Mouse (Mus musculus) frontal cortex, postnatal 36 days (tissue): Measurements from ENCODE around the gene Olfr368.

ENCODE experiments used
- DNase-seq, 2 experiments: peaks; one replicate each; pipeline ENCODE4 v3.0.0; 2022; ENCODE audit warnings: low spot score in 2 of 2

Olfr368 gene

DNA sequence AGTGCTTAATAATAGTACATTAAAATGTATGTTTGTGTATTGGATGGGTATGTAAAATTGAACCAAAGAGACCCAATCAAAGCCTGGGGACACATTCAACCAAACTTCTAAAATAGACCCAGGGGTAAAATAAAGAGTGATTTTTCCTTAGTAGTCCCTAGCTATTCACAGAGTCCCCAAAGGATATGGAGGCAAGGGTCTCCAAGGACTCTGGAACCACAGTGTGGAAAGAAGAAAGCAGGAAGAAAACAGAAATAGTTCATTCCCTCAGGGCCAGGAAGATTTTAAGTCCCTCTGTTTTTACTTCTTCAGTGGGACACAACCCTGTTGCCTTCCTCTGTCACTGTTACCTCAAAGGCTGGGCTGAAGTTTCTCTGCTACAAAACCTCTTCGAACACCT lies at the start of gene Olfr368:
Gene Olfr368 (plus strand): TSS at position 301 of the 400 bp plus-strand sequence.
- no peak for DNase-seq

- no peak for DNase-seq
Measured at GRCm38 (mm10) chr2:37333321-37333720, 7.0 kb downstream of the Olfr368 start.

DNA sequence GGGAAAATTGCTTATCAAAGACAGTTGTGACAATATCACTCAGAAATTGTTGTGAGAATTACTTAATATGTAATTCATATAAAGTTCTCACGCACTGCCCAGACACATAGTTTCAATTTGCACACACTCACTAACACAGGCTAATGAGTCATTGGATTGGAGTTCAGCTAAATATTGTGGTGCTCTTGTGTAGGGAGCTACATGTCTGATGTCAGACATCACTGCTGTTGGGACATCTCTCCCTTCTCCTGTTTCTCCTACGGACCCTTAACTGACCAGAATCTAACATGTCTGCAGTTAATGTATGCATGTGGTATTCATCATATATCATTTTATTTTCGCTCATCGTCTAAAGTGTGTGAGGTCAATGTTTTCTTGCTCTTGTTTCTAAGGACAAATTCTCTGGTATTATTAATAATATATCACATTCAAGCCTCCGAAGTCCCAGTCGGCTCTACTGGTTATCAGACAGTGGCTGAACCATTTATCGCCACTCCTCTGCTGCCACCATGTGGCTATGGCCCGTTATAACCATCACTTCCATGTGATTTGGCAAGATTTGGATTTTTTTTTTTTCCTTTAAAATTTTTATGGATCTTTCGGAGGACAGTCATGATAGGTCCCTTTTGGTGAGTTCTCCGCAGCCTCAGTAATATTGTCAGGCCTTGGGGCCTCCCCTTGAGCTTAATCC lies 12.3 kb downstream of the Olfr368 start:
- peak; percentile 37 to 54 for DNase-seq

DNA sequence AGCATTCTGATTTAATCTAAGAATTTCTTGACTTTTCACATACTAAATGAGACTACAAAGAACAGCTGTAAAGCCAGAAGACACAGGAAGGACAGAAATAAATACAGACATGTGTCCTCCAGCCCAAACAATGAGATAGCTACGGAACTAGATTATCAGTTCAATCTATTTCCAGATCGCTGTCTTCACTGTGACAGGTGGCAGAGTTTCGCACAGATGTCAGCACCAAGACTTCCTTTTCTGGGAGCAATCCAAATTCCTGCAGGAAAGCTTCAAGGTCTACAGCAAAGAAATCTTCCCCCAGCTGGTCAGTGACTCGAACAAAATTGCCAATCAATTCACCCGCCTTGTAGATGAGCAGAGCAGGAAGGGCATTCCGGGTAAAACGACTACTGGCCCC lies 25.4 kb downstream of the Olfr368 start:
- DNase-seq: peak; percentile 44 to 74

DNA sequence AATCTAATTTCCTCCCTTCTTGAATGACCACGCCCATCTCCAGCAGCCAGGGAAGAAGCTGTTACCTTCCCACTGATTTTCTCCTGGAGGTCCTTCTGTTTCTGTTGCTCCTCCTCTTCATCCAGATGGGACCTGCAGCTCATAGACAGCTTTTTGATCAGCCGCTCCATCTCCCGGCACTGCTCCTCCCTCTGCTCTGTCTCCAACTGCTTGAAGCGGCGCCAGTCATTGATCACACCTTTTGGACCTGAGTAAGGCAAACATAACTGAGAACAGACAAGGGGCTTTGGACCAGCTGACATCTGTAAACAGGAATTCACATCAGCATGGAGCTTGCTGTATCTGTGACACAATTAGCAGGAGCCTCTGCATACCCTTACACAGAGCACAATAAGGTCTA lies 29.3 kb downstream of the Olfr368 start:
- DNase-seq: no peak

- DNase-seq: peak; percentile 87 to 94
Measured at GRCm38 (mm10) chr2:37358633-37359540, 32.6 kb downstream of the Olfr368 start, which contains the start of gene Pdcl. Gene Pdcl, minus strand, starts transcription at chr2:37359332.

GRCm38 (mm10) chr2:37359908-37360307 lies 33.6 kb downstream of the Olfr368 start:
- no peak for DNase-seq

GRCm38 (mm10) chr2:37370651-37371050 lies 44.3 kb downstream of the Olfr368 start:
- DNase-seq: no peak

DNA sequence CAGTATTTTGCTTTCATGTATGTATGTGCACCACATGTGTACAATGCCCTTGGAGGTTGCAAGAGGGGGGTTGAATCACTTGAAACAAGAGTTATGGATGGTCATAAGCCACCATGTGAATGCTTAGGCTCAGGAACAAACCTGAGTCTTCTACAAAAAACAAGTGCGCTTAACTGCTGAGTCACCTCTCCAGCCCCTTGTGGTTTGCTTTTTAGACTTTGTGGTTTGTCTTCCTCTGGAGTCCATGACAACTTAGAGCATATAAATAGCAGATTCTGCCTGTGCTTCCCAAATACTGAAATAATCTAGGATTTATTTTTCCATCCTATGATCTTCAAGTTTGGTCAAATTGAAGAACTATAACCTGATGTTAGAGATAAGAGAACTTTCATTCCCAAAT lies 49.7 kb downstream of the Olfr368 start:
- no peak for DNase-seq

GRCm38 (mm10) chr2:37380189-37380588 lies 53.9 kb downstream of the Olfr368 start:
- DNase-seq: peak; percentile 45 to 68
